Comparison of ENCODE assay signal across 12 mouse cellular contexts in genomic region chr5:88912629-88913028, GRCm38 (mm10). TPM values are rescaled to one million over a fixed set of nuclear protein-coding genes. Genes with fewer than 3 reads are reported as not detected.
DNase-seq lines count a peak whose midpoint lies in the region; ATAC-seq lines count a peak whose summit lies in the region.
"Had no signal": no experiment of that assay in that cellular context is flagged by ENCODE, and none has a peak within 500 bp of the region (broad histone marks: within the 10 kb centered on the region; RNA-seq: fewer than 3 reads in every experiment).

No protein-coding gene starts in this region.

- peak; percentile 28 for DNase-seq in ovary, adult 18-20 months (ENCODE audit: low spot score)
- no peak for DNase-seq in ovary, postnatal 36 days (ENCODE audit: low spot score)
- DNase-seq in adrenal gland, adult 2 months = peak; percentile 90
- DNase-seq in cerebellum, adult 9-10 months = peak; percentile 70
- peak; percentile 45 to 65 for DNase-seq in urinary bladder, postnatal 36 days (ENCODE audit: low spot score in 2 of 2)
- DNase-seq in left cerebral cortex, postnatal 25 days (ENCODE audit: low spot score in 2 of 2) = no peak

- no peaks in the 10 kb centered on the region for H3K9me3 ChIP-seq in kidney, embryonic 16.5 days (ENCODE audit: low read length)
- H3K9me3 ChIP-seq: heart, embryonic 12.5 days; hindbrain, embryonic 15.5 days; midbrain, embryonic 15.5 days had no signal

- H3K27ac ChIP-seq in kidney, embryonic 16.5 days (ENCODE audit: low read length) = no peak overlapping the region
- H3K27ac ChIP-seq: hindbrain, embryonic 15.5 days; liver, embryonic 14.5 days; midbrain, embryonic 15.5 days had no signal

- H3K4me2 ChIP-seq in kidney, embryonic 16.5 days (replicated peaks; ENCODE audit: low read depth, low read length) = no peak overlapping the region
- H3K4me2 ChIP-seq: heart, embryonic 12.5 days; hindbrain, embryonic 15.5 days; midbrain, embryonic 15.5 days had no signal

- H3K4me3 ChIP-seq in kidney, embryonic 16.5 days (ENCODE audit: low read length) = no peak overlapping the region
- H3K4me3 ChIP-seq: heart, embryonic 12.5 days; hindbrain, embryonic 15.5 days; midbrain, embryonic 15.5 days had no signal

- intact Hi-C loops in left cerebral cortex, postnatal 25 days (cut with DNase I) = no loop called here

- H3K9ac ChIP-seq in kidney, embryonic 16.5 days (replicated peaks; ENCODE audit: low read length) = no peak overlapping the region
- H3K9ac ChIP-seq: heart, embryonic 12.5 days; hindbrain, embryonic 15.5 days; liver, embryonic 14.5 days; midbrain, embryonic 15.5 days had no signal

- no peak; the same call in 1 of the 2 replicates for ATAC-seq in kidney, embryonic 16.5 days (ENCODE audit: low FRiP score, low TSS enrichment)
- ATAC-seq: activated CD4-positive, CD25-positive, alpha-beta regulatory T cell, adult 4 months; midbrain, embryonic 15.5 days had no signal

- H3K27me3 ChIP-seq in kidney, embryonic 16.5 days (ENCODE audit: insufficient read depth, low read length) = no peaks in the 10 kb centered on the region
- H3K27me3 ChIP-seq: heart, embryonic 12.5 days; hindbrain, embryonic 15.5 days; midbrain, embryonic 15.5 days had no signal

- WGBS in kidney, embryonic 16.5 days = 88% methylated on average over 2 of the region's 2 CpGs

- H3K4me1 ChIP-seq in kidney, embryonic 16.5 days (ENCODE audit: insufficient read depth, low read length) = no peaks in the 10 kb centered on the region
- H3K4me1 ChIP-seq: hindbrain, embryonic 15.5 days; midbrain, embryonic 15.5 days had no signal

- no peaks in the 10 kb centered on the region for H3K36me3 ChIP-seq in kidney, embryonic 16.5 days (ENCODE audit: insufficient read depth, low read length)
- H3K36me3 ChIP-seq: heart, embryonic 12.5 days; hindbrain, embryonic 15.5 days; midbrain, embryonic 15.5 days had no signal

RNA-seq across cellular contexts. Expression of gene Slc4a4, which starts 26.0 kb away (rescaled TPM):
- total RNA-seq in adrenal gland, adult 2 months (2021) = 10 to 100 TPM; 42.7 to 65.1 TPM
- 3.3 and 3.9 TPM in 2 replicates for polyA plus RNA-seq in adrenal gland, adult 2 months (2012; rRNA removed)
- total RNA-seq in left cerebral cortex, postnatal 25 days (2021) = 100 to 1,000 TPM in 1 of 2 experiments, 10 to 100 TPM in 1; 85.9 to 133 TPM
- 11.1 and 12.7 TPM in 2 replicates for polyA plus RNA-seq in kidney, embryonic 16.5 days (2015; fragmentation: Nextera tagmentation; extraction: Ambion mirVana)

Comparison
In these comparisons a context has a peak if more than half of its experiments do, and no peak if none do; other contexts are left out.
1. DNase-seq: peak in ovary, adult 18-20 months (single experiment), adrenal gland, adult 2 months (single experiment), cerebellum, adult 9-10 months (single experiment) and urinary bladder, postnatal 36 days (2 of 2); none in ovary, postnatal 36 days (single experiment) and left cerebral cortex, postnatal 25 days (0 of 2).